Mouse (Mus musculus): ENCODE results near the gene Slitrk2. TPM values are rescaled to one million over a fixed set of nuclear protein-coding genes. Genes with fewer than 3 reads are reported as not detected.

The Slitrk2 gene
- polyA plus RNA-seq (2015; fragmentation: Nextera tagmentation; extraction: Ambion mirVana) = 0.08 and 0.17 TPM in 2 replicates

DNA sequence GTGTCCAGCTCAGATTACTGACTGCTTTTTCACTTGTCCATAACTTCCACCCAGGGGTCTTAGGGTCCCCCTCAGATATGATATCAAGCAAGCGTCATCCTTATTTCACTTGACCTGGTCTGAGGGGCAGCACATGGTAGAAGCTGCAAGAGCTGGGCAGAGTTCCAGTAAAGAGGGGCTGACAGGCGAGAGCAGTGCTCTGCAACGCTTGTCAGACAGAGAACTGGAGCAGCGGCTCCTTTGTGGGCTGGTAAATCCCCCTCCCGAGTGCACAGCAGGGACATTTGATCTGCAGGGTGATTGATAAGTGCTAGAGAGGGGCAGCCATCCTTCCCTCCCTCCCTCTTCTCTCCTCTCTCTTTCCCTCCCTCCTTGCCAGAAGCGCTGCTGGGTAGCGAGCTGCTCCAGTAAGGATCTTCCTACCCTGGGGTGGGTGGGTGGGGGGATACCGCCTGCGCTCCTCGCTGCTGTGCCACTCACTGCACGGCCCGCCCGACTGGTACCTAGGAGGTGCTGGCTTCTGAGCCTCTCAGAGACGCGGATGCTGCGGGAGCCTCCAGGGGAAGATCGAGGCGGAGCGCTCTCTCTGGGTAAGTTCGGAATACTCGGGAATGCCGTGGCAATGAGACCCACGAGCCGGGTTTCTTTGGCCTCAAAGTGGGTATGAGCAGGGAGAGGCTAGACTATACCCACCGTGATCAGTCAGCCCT is at the start of gene Slitrk2:
Slitrk2 (plus strand) TSS at position 408 of the 710 bp plus-strand sequence.

